Mouse (Mus musculus) heart, postnatal 4 days (tissue): ENCODE data around the gene Vstm5. TPM values are rescaled to one million over a fixed set of nuclear protein-coding genes. Genes with fewer than 3 reads are reported as not detected.
"Not testable (repeated sequence)": the region's sequence is repeated elsewhere in the genome, so short reads cannot be mapped to it uniquely, and the experiment has no call there.

Source experiments
- DNase-seq: peaks from one replicate; pipeline ENCODE4 v3.0.0; 2021
- total RNA-seq, 2 experiments: library from RNA; stranded (reverse); gene quantifications; 2 replicates each; pipeline ENCODE4 v1.2.3; 2021

Vstm5 gene
- total RNA-seq, 2 experiments from 2014 or later = 1.7 to 1.9 TPM

GRCm38 (mm10) chr9:15261980-15262379, 23.1 kb downstream of the Vstm5 start:
- no peak for DNase-seq

GRCm38 (mm10) chr9:15263487-15263886, 24.6 kb downstream of the Vstm5 start:
- no peak for DNase-seq

- DNase-seq = no peak
Observed at GRCm38 (mm10) chr9:15273981-15274380, 35.1 kb downstream of the Vstm5 start.

GRCm38 (mm10) chr9:15276855-15277254, 38.0 kb downstream of the Vstm5 start:
- no peak for DNase-seq

GRCm38 (mm10) chr9:15278343-15278742, 39.5 kb downstream of the Vstm5 start:
- no peak for DNase-seq

- no peak for DNase-seq
Observed at GRCm38 (mm10) chr9:15279139-15279648, 40.3 kb downstream of the Vstm5 start.

- DNase-seq = peak; percentile 94
Observed at GRCm38 (mm10) chr9:15279649-15280490, 41.0 kb downstream of the Vstm5 start, which contains the start of gene Med17. Gene Med17, minus strand, starts transcription at chr9:15279931.

GRCm38 (mm10) chr9:15280491-15280879, 41.6 kb downstream of the Vstm5 start:
- DNase-seq = no peak

GRCm38 (mm10) chr9:15285443-15285842, 46.6 kb downstream of the Vstm5 start:
- no peak for DNase-seq

GRCm38 (mm10) chr9:15287846-15288245, 49.0 kb downstream of the Vstm5 start:
- DNase-seq = no peak

- no peak for DNase-seq
Observed at GRCm38 (mm10) chr9:15288402-15288801, 49.6 kb downstream of the Vstm5 start.

- no peak for DNase-seq
Observed at GRCm38 (mm10) chr9:15289251-15289650, 50.4 kb downstream of the Vstm5 start.

GRCm38 (mm10) chr9:15297112-15297511, 58.3 kb downstream of the Vstm5 start:
- no peak for DNase-seq

GRCm38 (mm10) chr9:15298451-15298850, 59.6 kb downstream of the Vstm5 start:
- no peak for DNase-seq

GRCm38 (mm10) chr9:15300056-15300455, 61.2 kb downstream of the Vstm5 start:
- no peak for DNase-seq

- DNase-seq = peak; percentile 14
Observed at GRCm38 (mm10) chr9:15301399-15301798, 62.6 kb downstream of the Vstm5 start.

GRCm38 (mm10) chr9:15302006-15302405, 63.2 kb downstream of the Vstm5 start:
- DNase-seq = not testable (repeated sequence)

- DNase-seq = no peak
Observed at GRCm38 (mm10) chr9:15302881-15303280, 64.0 kb downstream of the Vstm5 start.

- peak; percentile 99 for DNase-seq
Observed at GRCm38 (mm10) chr9:15305503-15306397, 66.9 kb downstream of the Vstm5 start, which contains the start of gene Taf1d. Gene Taf1d, plus strand, starts transcription at chr9:15306214.

- DNase-seq = no peak
Observed at GRCm38 (mm10) chr9:15306398-15307119, 67.7 kb downstream of the Vstm5 start, which contains the start of gene 4931406C07Rik. Gene 4931406C07Rik, minus strand, starts transcription at chr9:15306448.

- no peak for DNase-seq
Observed at GRCm38 (mm10) chr9:15307257-15307656, 68.4 kb downstream of the Vstm5 start.

- no peak for DNase-seq
Observed at GRCm38 (mm10) chr9:15308254-15308653, 69.4 kb downstream of the Vstm5 start.
